8 mouse cellular contexts compared by ENCODE assay signal in the genomic region with DNA sequence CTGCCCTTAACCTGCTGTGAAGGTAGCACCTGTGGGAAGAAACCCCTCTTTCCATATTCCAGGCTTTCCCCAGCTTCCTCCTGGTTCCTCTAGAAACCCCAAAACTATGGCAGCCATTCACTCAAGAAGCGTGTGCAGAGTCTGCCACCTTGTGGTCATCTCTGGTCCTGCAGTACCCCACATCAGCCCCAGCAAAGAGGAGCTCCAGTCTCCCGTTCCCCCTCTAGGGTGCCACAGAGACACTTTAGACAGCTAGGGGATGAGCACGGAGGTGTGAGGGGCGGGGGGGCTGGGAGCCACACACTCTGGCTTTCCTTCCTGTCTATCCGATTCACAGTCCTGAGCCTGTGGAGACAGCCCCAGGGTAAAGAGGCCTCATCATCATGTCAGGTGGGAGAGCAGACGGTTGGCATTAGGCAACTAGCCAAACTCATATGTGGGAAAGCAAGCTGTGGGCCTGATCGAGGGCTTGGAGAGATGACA.
A peak's percentile ranks its signal among the peaks of the same experiment; 100 is the strongest.
DNase-seq lines count a peak whose midpoint lies in the region; ATAC-seq and TF ChIP-seq lines count a peak whose summit lies in the region.

No protein-coding gene starts in this region.

- peak; percentile 93 for TF ChIP-seq CTCF in testis, adult 2 months (IDR thresholded peaks at IDR 0.05; ENCODE audit: control insufficient read depth, insufficient read depth, insufficient replicate concordance, low read depth, low read length)

- H3K27ac ChIP-seq in kidney, embryonic 14.5 days (ENCODE audit: low read depth, low read length), result no peak overlapping the region
- H3K27ac ChIP-seq in limb, embryonic 14.5 days (replicated peaks; ENCODE audit: low read depth, low read length), result no peak overlapping the region
- no peak overlapping the region for H3K27ac ChIP-seq in neural tube, embryonic 11.5 days (ENCODE audit: low read depth, low read length)
- no peak overlapping the region for H3K27ac ChIP-seq in testis, adult 2 months (ENCODE audit: control insufficient read depth, insufficient read depth, low read depth, low read length)

- no peak overlapping the region for H3K9ac ChIP-seq in kidney, embryonic 14.5 days (ENCODE audit: low read depth, low read length)
- no peak overlapping the region for H3K9ac ChIP-seq in limb, embryonic 14.5 days (ENCODE audit: low read depth, low read length, severe bottlenecking)
- no peak overlapping the region for H3K9ac ChIP-seq in neural tube, embryonic 11.5 days (ENCODE audit: low read length)

- H3K4me2 ChIP-seq in kidney, embryonic 14.5 days (replicated peaks; ENCODE audit: low read depth, low read length), result no peak overlapping the region
- H3K4me2 ChIP-seq in limb, embryonic 14.5 days (replicated peaks; ENCODE audit: low read depth, low read length, severe bottlenecking), result no peak overlapping the region
- no peak overlapping the region for H3K4me2 ChIP-seq in neural tube, embryonic 11.5 days (ENCODE audit: low read depth)

- 21% methylated on average over 7 of the region's 7 CpGs for WGBS in kidney, embryonic 14.5 days
- 17% methylated on average over 7 of the region's 7 CpGs for WGBS in limb, embryonic 14.5 days
- WGBS in neural tube, embryonic 11.5 days, result 21% methylated on average over 7 of the region's 7 CpGs

- H3K4me1 ChIP-seq in kidney, embryonic 14.5 days (ENCODE audit: control insufficient read depth, insufficient read depth, low read length), result no peaks in the 10 kb centered on the region
- no peaks in the 10 kb centered on the region for H3K4me1 ChIP-seq in limb, embryonic 14.5 days (ENCODE audit: control insufficient read depth, insufficient read depth, low read length)
- no peaks in the 10 kb centered on the region for H3K4me1 ChIP-seq in neural tube, embryonic 11.5 days (ENCODE audit: control insufficient read depth, insufficient read depth, low read length)
- H3K4me1 ChIP-seq in testis, adult 2 months (ENCODE audit: control insufficient read depth, insufficient read depth, low read length), result peaks cover 14% of the 10 kb centered on the region

- DNase-seq in 3134 (ENCODE audit: extremely low read depth, insufficient read length, low spot score), result peak; percentile 40
- peak; percentile 58 for DNase-seq in adrenal gland, adult 2 months
- DNase-seq in embryo, embryonic 11 days, result peak; percentile 84
- peak; percentile 61 for DNase-seq in heart, adult 8-10 months (ENCODE audit: low spot score)
- peak; percentile 78 for DNase-seq in limb, embryonic 14.5 days (ENCODE audit: low spot score)
- DNase-seq in neural tube, embryonic 11.5 days (ENCODE audit: low spot score), result peak; percentile 84

- H3K27me3 ChIP-seq in kidney, embryonic 14.5 days (ENCODE audit: control insufficient read depth, insufficient read depth, low read length), result peaks cover 9% of the 10 kb centered on the region; the same call in 1 of the 2 replicates
- H3K27me3 ChIP-seq in limb, embryonic 14.5 days (ENCODE audit: control insufficient read depth, insufficient read depth, low read length), result no peaks in the 10 kb centered on the region
- 0 out of 2 replicates have a peak, but pooled peaks cover 2% of the 10 kb centered on the region for H3K27me3 ChIP-seq in neural tube, embryonic 11.5 days (ENCODE audit: control insufficient read depth, insufficient read depth, low read length)
- no peaks in the 10 kb centered on the region for H3K27me3 ChIP-seq in testis, adult 2 months (ENCODE audit: control insufficient read depth, insufficient read depth, low read length)

- no peak for TF ChIP-seq POLR2A in limb, embryonic 14.5 days (IDR thresholded peaks at IDR 0.05; ENCODE audit: borderline replicate concordance, extremely low read depth, insufficient read depth, insufficient read length)
- no peak for TF ChIP-seq POLR2A in testis, adult 2 months (IDR thresholded peaks at IDR 0.05; ENCODE audit: control insufficient read depth, low read depth, low read length)

- H3K9me3 ChIP-seq in kidney, embryonic 14.5 days (ENCODE audit: control insufficient read depth, low read length), result no peaks in the 10 kb centered on the region
- no peaks in the 10 kb centered on the region for H3K9me3 ChIP-seq in limb, embryonic 14.5 days (ENCODE audit: control insufficient read depth, low read length)
- no peaks in the 10 kb centered on the region for H3K9me3 ChIP-seq in neural tube, embryonic 11.5 days (ENCODE audit: control insufficient read depth, low read length)

- no peaks in the 10 kb centered on the region for H3K36me3 ChIP-seq in kidney, embryonic 14.5 days (ENCODE audit: control insufficient read depth, insufficient read depth, low read length)
- no peaks in the 10 kb centered on the region for H3K36me3 ChIP-seq in limb, embryonic 14.5 days (ENCODE audit: control insufficient read depth, insufficient read depth, low read length)
- no peaks in the 10 kb centered on the region for H3K36me3 ChIP-seq in neural tube, embryonic 11.5 days (ENCODE audit: control insufficient read depth, insufficient read depth, low read length)
- no peaks in the 10 kb centered on the region for H3K36me3 ChIP-seq in testis, adult 2 months (ENCODE audit: control insufficient read depth, insufficient read depth, low read length)

- no peak overlapping the region for H3K4me3 ChIP-seq in kidney, embryonic 14.5 days (ENCODE audit: low read length)
- H3K4me3 ChIP-seq in limb, embryonic 14.5 days (replicated peaks; ENCODE audit: low read length), result no peak overlapping the region
- no peak overlapping the region for H3K4me3 ChIP-seq in neural tube, embryonic 11.5 days (ENCODE audit: low read depth, low read length)
- no peak overlapping the region for H3K4me3 ChIP-seq in testis, adult 2 months (ENCODE audit: control insufficient read depth, low read depth, low read length)

- ATAC-seq in kidney, embryonic 14.5 days (ENCODE audit: low FRiP score, low TSS enrichment), result 0 out of 2 replicates have a peak, but pooled peaks have one; percentile 14
- 0 out of 2 replicates have a peak, but pooled peaks have one; percentile 37 for ATAC-seq in limb, embryonic 14.5 days (ENCODE audit: low FRiP score, low read depth)
- ATAC-seq in neural tube, embryonic 11.5 days (ENCODE audit: insufficient read depth, low FRiP score, low TSS enrichment), result peak; percentile 45; the same call in 1 of the 2 replicates
